Mouse (Mus musculus) liver, embryonic 14.5 days (tissue): ENCODE data around the gene Vsig10l.

Experiments
- CTCF ChIP-seq: IDR thresholded peaks from 2 replicates; pipeline ENCODE4 v1.5.1; 2016; ENCODE audit warnings: antibody characterized with exemption, low read depth, control low read depth
- EP300 ChIP-seq: IDR thresholded peaks from 2 replicates; pipeline ENCODE4 v1.6.1; 2016; ENCODE audit warnings: antibody characterized with exemption, low read depth

DNA sequence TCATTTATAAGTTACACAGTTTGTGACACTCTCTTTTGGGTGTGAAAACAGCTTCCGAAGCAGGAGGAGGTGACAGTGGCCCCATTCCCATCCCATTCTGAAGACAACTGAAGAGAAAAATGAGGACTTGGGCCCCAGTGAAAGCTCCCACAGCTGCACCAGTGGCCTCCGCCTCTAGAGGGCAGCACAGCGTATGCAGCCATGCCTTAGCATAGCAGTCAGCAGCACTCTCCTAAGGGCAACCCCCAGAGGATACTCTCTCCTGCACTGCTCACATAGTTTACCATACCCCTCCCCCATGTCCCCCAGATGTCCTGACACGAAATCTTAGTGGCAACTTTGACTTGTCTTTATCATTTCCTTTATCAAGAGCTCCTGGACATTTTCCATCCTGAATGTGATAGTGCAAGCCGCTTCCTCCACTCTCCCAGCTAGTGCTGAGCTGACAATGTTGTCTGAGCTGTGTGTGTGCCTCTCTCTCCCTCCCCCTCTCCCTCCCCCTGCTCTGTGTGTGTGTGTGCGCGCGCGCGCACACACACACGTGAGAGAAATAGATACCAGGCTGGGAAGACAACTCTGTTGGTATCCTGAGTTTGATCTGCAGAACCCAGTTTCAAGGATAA is 39.8 kb upstream of the Vsig10l start:
- peak; percentile 96 for TF ChIP-seq CTCF
- TF ChIP-seq EP300, result no peak
